Mouse (Mus musculus) stomach, embryonic 14.5 days (tissue): ENCODE measurements around the gene Pml. TPM values are rescaled to one million over a fixed set of nuclear protein-coding genes. Genes with fewer than 3 reads are reported as not detected.

Experiments
- ATAC-seq: fragments of 200-750 bp; cut with Nextera tagmentation; 2 replicates; pipeline ENCODE4 v1.8.0; 2017; ENCODE audit warnings: low read depth, moderate TSS enrichment; ENCODE audit not compliant: insufficient number of reproducible peaks, insufficient read depth, low FRiP score
- H3K27ac ChIP-seq: fragments of 300-500 bp; sonication (generic); 2 replicates; pipeline ENCODE4 v1.5.1; 2014; ENCODE audit warnings: mild to moderate bottlenecking, low read length, moderate library complexity, mixed read lengths
- H3K27me3 ChIP-seq: fragments of 300-500 bp; sonication (generic); 2 replicates; pipeline ENCODE4 v1.6.1; 2014; ENCODE audit warnings: low read length, control low read depth, mixed read lengths; ENCODE audit not compliant: control insufficient read depth, insufficient read depth
- H3K36me3 ChIP-seq: fragments of 300-500 bp; sonication (generic); 2 replicates; pipeline ENCODE4 v1.6.1; 2014; ENCODE audit warnings: mild to moderate bottlenecking, control low read depth, low read length, moderate library complexity, mixed read lengths; ENCODE audit not compliant: control insufficient read depth, insufficient read depth
- H3K4me1 ChIP-seq: fragments of 300-500 bp; sonication (generic); 2 replicates; pipeline ENCODE4 v1.6.1; 2014; ENCODE audit warnings: low read length, control low read depth, mixed read lengths; ENCODE audit not compliant: control insufficient read depth, insufficient read depth
- H3K4me2 ChIP-seq: fragments of 300-500 bp; sonication (generic); replicated peaks from 2 replicates; pipeline ENCODE4 v1.6.1; 2014; ENCODE audit warnings: low read depth, low read length, control low read depth
- H3K4me3 ChIP-seq: fragments of 300-500 bp; sonication (generic); 2 replicates; pipeline ENCODE4 v1.5.1; 2014; ENCODE audit warnings: low read depth, low read length, control low read depth
- H3K9ac ChIP-seq: fragments of 300-500 bp; sonication (generic); replicated peaks from 2 replicates; pipeline ENCODE4 v1.6.1; 2014; ENCODE audit warnings: low read depth, mild to moderate bottlenecking, control low read depth, low read length, moderate library complexity, mixed read lengths
- H3K9me3 ChIP-seq: fragments of 300-500 bp; sonication (generic); 2 replicates; pipeline ENCODE4 v1.6.1; 2016; ENCODE audit warnings: low read depth, low read length, control low read depth; ENCODE audit not compliant: control insufficient read depth
- WGBS: fragments of 180-500 bp; shearing (Covaris S2); extraction: QIAGEN DNeasy Blood & Tissue Kit; methylation state at CpG from one replicate; pipeline ENCODE4 v1.1.7; 2014; 5-methylcytosine and 5-hydroxymethylcytosine counted together
- polyA plus RNA-seq: library from polyadenylated mRNA; unstranded; fragments of >200 nt; fragmentation: Nextera tagmentation; extraction: Ambion mirVana; gene quantifications from 2 replicates; pipeline ENCODE4 v1.2.1, GENCODE M21; 2014

The Pml gene
- polyA plus RNA-seq, 1 experiment from 2014 or later, result 17.2 TPM

GRCm38 (mm10) chr9:58220218-58220903 is 29.2 kb downstream of the Pml start:
- Histone ChIP-seq H3K9me3 (no peaks in the 10 kb centered on the region), H3K4me3 (no peak overlapping the region), H3K36me3 (peaks cover 15% of the 10 kb centered on the region; the same call in 1 of the 2 replicates), H3K9ac (no peak overlapping the region), H3K27ac (no peak overlapping the region), H3K4me2 (no peak overlapping the region), H3K4me1 (no peaks in the 10 kb centered on the region), H3K27me3 (no peaks in the 10 kb centered on the region)
- no peak for ATAC-seq
- WGBS, result 67% methylated on average over 24 of the region's 24 CpGs

GRCm38 (mm10) chr9:58218539-58218938 is 31.0 kb downstream of the Pml start:
- WGBS, result 92% methylated on average over 3 of the region's 3 CpGs

GRCm38 (mm10) chr9:58216402-58216801 is 33.2 kb downstream of the Pml start:
- no peak overlapping the region for H3K4me3 ChIP-seq
- no peaks in the 10 kb centered on the region; the same call in 1 of the 2 replicates for H3K4me1 ChIP-seq
- no peak overlapping the region for H3K27ac ChIP-seq
- ATAC-seq, result 0 out of 2 replicates have a peak, but pooled peaks have one; percentile 39
- H3K27me3 ChIP-seq, result no peaks in the 10 kb centered on the region
- peaks cover 8% of the 10 kb centered on the region; the same call in 1 of the 2 replicates for H3K36me3 ChIP-seq
- 54% methylated on average over 6 of the region's 6 CpGs for WGBS
- no peaks in the 10 kb centered on the region for H3K9me3 ChIP-seq
- no peak overlapping the region for H3K4me2 ChIP-seq
- H3K9ac ChIP-seq, result no peak overlapping the region

More at GRCm38 (mm10) chr9:58218539-58218938, 31.0 kb downstream of the Pml start:
- no peak for ATAC-seq
- H3K4me3 ChIP-seq, result no peak overlapping the region
- H3K36me3 ChIP-seq, result peaks cover 15% of the 10 kb centered on the region; the same call in 1 of the 2 replicates
- H3K27me3 ChIP-seq, result no peaks in the 10 kb centered on the region
- H3K9me3 ChIP-seq, result no peaks in the 10 kb centered on the region
- no peak overlapping the region for H3K9ac ChIP-seq
- H3K4me1 ChIP-seq, result no peaks in the 10 kb centered on the region; the same call in 1 of the 2 replicates
- no peak overlapping the region for H3K4me2 ChIP-seq
- H3K27ac ChIP-seq, result no peak overlapping the region

GRCm38 (mm10) chr9:58214519-58215180 is 34.9 kb downstream of the Pml start:
- Histone ChIP-seq H3K4me3 (no peak overlapping the region), H3K9ac (no peak overlapping the region), H3K36me3 (peaks cover 1% of the 10 kb centered on the region; the same call in 1 of the 2 replicates), H3K27me3 (no peaks in the 10 kb centered on the region), H3K4me1 (no peaks in the 10 kb centered on the region; the same call in 1 of the 2 replicates), H3K27ac (no peak overlapping the region), H3K4me2 (no peak overlapping the region), H3K9me3 (no peaks in the 10 kb centered on the region)
- WGBS, result 35% methylated on average over 8 of the region's 8 CpGs
- ATAC-seq, result no peak

GRCm38 (mm10) chr9:58213865-58214264 is 35.7 kb downstream of the Pml start:
- H3K4me3 ChIP-seq, result no peak overlapping the region
- H3K36me3 ChIP-seq, result no peaks in the 10 kb centered on the region
- no peak overlapping the region for H3K9ac ChIP-seq
- no peaks in the 10 kb centered on the region for H3K9me3 ChIP-seq
- WGBS, result 12% methylated on average over 5 of the region's 5 CpGs
- H3K4me2 ChIP-seq, result no peak overlapping the region
- peak; percentile 72; the same call in 1 of the 2 replicates for ATAC-seq
- no peaks in the 10 kb centered on the region for H3K27me3 ChIP-seq
- H3K4me1 ChIP-seq, result no peaks in the 10 kb centered on the region; the same call in 1 of the 2 replicates
- H3K27ac ChIP-seq, result no peak overlapping the region

GRCm38 (mm10) chr9:58213377-58213776 is 36.2 kb downstream of the Pml start:
- no peak overlapping the region for H3K9ac ChIP-seq
- no peaks in the 10 kb centered on the region for H3K9me3 ChIP-seq
- H3K36me3 ChIP-seq, result no peaks in the 10 kb centered on the region
- ATAC-seq, result no peak
- H3K4me1 ChIP-seq, result no peaks in the 10 kb centered on the region; the same call in 1 of the 2 replicates
- H3K27me3 ChIP-seq, result no peaks in the 10 kb centered on the region
- no peak overlapping the region for H3K27ac ChIP-seq
- H3K4me3 ChIP-seq, result no peak overlapping the region
- WGBS, result 62% methylated on average over 5 of the region's 5 CpGs
- H3K4me2 ChIP-seq, result no peak overlapping the region

- no peak for ATAC-seq
- no peak overlapping the region for H3K27ac ChIP-seq
- H3K4me3 ChIP-seq, result no peak overlapping the region
- WGBS, result 74% methylated on average over 2 of the region's 2 CpGs
- no peaks in the 10 kb centered on the region; the same call in 1 of the 2 replicates for H3K4me1 ChIP-seq
- no peaks in the 10 kb centered on the region for H3K27me3 ChIP-seq
- no peaks in the 10 kb centered on the region for H3K36me3 ChIP-seq
- H3K9me3 ChIP-seq, result no peaks in the 10 kb centered on the region
- H3K9ac ChIP-seq, result no peak overlapping the region
- H3K4me2 ChIP-seq, result no peak overlapping the region
Observed at GRCm38 (mm10) chr9:58210304-58210627, 39.3 kb downstream of the Pml start.

- ATAC-seq, result no peak
- Histone ChIP-seq H3K9ac (no peak overlapping the region), H3K4me1 (no peaks in the 10 kb centered on the region; the same call in 1 of the 2 replicates), H3K27me3 (no peaks in the 10 kb centered on the region), H3K36me3 (no peaks in the 10 kb centered on the region), H3K27ac (no peak overlapping the region), H3K9me3 (no peaks in the 10 kb centered on the region), H3K4me3 (no peak overlapping the region), H3K4me2 (no peak overlapping the region)
- WGBS, result 75% methylated on average over 8 of the region's 8 CpGs
Observed at GRCm38 (mm10) chr9:58209462-58210303, 39.9 kb downstream of the Pml start.
